Mouse (Mus musculus) stomach, postnatal 0 days (tissue): ENCODE data around the gene Appl2. TPM values are rescaled to one million over a fixed set of nuclear protein-coding genes. Genes with fewer than 3 reads are reported as not detected.

Source experiments
- ATAC-seq: fragments of 200-750 bp; cut with Nextera tagmentation; 2 replicates; pipeline ENCODE4 v1.8.0; 2017; ENCODE audit not compliant: low FRiP score, low TSS enrichment
- DNase-seq: peaks from one replicate; pipeline ENCODE4 v3.0.0-alpha.2; 2016; ENCODE audit warnings: low spot score
- H3K27ac ChIP-seq: fragments of 300-500 bp; sonication (generic); replicated peaks from 2 replicates; pipeline ENCODE4 v1.5.1; 2014; ENCODE audit warnings: mild to moderate bottlenecking, control low read depth
- H3K27me3 ChIP-seq: fragments of 300-500 bp; sonication (generic); 2 replicates; pipeline ENCODE4 v1.6.1; 2014; ENCODE audit warnings: low read length; ENCODE audit not compliant: control insufficient read depth, insufficient read depth
- H3K36me3 ChIP-seq: fragments of 300-500 bp; sonication (generic); 2 replicates; pipeline ENCODE4 v1.6.1; 2014; ENCODE audit warnings: low read length, mixed read lengths; ENCODE audit not compliant: control insufficient read depth, insufficient read depth
- H3K4me1 ChIP-seq: fragments of 300-500 bp; sonication (generic); replicated peaks from 2 replicates; pipeline ENCODE4 v1.6.1; 2014; ENCODE audit warnings: antibody characterized with exemption; ENCODE audit not compliant: control insufficient read depth, insufficient read depth
- H3K4me2 ChIP-seq: fragments of 300-500 bp; sonication (generic); replicated peaks from 2 replicates; pipeline ENCODE4 v1.6.1; 2014; ENCODE audit warnings: low read depth, mild to moderate bottlenecking, control low read depth, moderate library complexity
- H3K4me3 ChIP-seq: fragments of 300-500 bp; sonication (generic); 2 replicates; pipeline ENCODE4 v1.5.1; 2014; ENCODE audit warnings: low read depth, low read length, control low read depth
- H3K9ac ChIP-seq: fragments of 300-500 bp; sonication (generic); 2 replicates; pipeline ENCODE4 v1.6.1; 2014; ENCODE audit warnings: mild to moderate bottlenecking, low read length, control low read depth, mixed read lengths
- H3K9me3 ChIP-seq: fragments of 300-500 bp; sonication (generic); 2 replicates; pipeline ENCODE4 v1.6.1; 2016; ENCODE audit warnings: low read length; ENCODE audit not compliant: control insufficient read depth
- CTCF ChIP-seq: IDR thresholded peaks from 2 replicates; pipeline ENCODE4 v1.5.1; 2016; ENCODE audit warnings: antibody characterized with exemption, low read depth, mild to moderate bottlenecking, moderate library complexity
- EP300 ChIP-seq: optimal IDR thresholded peaks from 2 replicates; pipeline ENCODE3; 2016; ENCODE audit warnings: antibody characterized with exemption
- WGBS: fragments of 180-500 bp; shearing (Covaris S2); extraction: QIAGEN DNeasy Blood & Tissue Kit; methylation state at CpG from one replicate; pipeline ENCODE4 v1.1.7; 2014; 5-methylcytosine and 5-hydroxymethylcytosine counted together
- polyA plus RNA-seq: library from polyadenylated mRNA; unstranded; fragments of >200 nt; fragmentation: Nextera tagmentation; extraction: Ambion mirVana; gene quantifications from 2 replicates; pipeline ENCODE4 v1.2.1, GENCODE M21; 2015

The Appl2 gene
- polyA plus RNA-seq, 1 experiment from 2014 or later = 34.3 TPM

GRCm38 (mm10) chr10:83620350-83621055, 28.0 kb downstream of the Appl2 start:
- TF ChIP-seq EP300 (no peak), CTCF (no peak)
- H3K9me3 ChIP-seq = no peaks in the 10 kb centered on the region
- WGBS = 85% methylated on average over 24 of the region's 24 CpGs
- H3K4me3 ChIP-seq = no peak overlapping the region
- H3K4me2 ChIP-seq = no peak overlapping the region
- no peak overlapping the region for H3K9ac ChIP-seq
- peaks cover 4% of the 10 kb centered on the region; the same call in 1 of the 2 replicates for H3K36me3 ChIP-seq
- ATAC-seq = no peak
- no peak for DNase-seq
- no peaks in the 10 kb centered on the region for H3K4me1 ChIP-seq
- no peaks in the 10 kb centered on the region for H3K27me3 ChIP-seq
- H3K27ac ChIP-seq = no peak overlapping the region

GRCm38 (mm10) chr10:83618819-83619440, 29.6 kb downstream of the Appl2 start:
- no peak overlapping the region for H3K27ac ChIP-seq
- H3K9me3 ChIP-seq = no peaks in the 10 kb centered on the region
- H3K27me3 ChIP-seq = no peaks in the 10 kb centered on the region
- 72% methylated on average over 12 of the region's 12 CpGs for WGBS
- ATAC-seq (peak; percentile 27; the same call in 1 of the 2 replicates), DNase-seq (no peak)
- no peak overlapping the region for H3K4me3 ChIP-seq
- no peaks in the 10 kb centered on the region for H3K4me1 ChIP-seq
- peaks cover 4% of the 10 kb centered on the region; the same call in 1 of the 2 replicates for H3K36me3 ChIP-seq
- TF ChIP-seq CTCF (no peak), EP300 (no peak)
- H3K4me2 ChIP-seq = no peak overlapping the region
- no peak overlapping the region for H3K9ac ChIP-seq

- Histone ChIP-seq H3K9ac (no peak overlapping the region), H3K4me1 (no peaks in the 10 kb centered on the region), H3K36me3 (peaks cover 12% of the 10 kb centered on the region; the same call in 1 of the 2 replicates), H3K4me2 (no peak overlapping the region), H3K4me3 (no peak overlapping the region), H3K9me3 (no peaks in the 10 kb centered on the region), H3K27me3 (no peaks in the 10 kb centered on the region), H3K27ac (no peak overlapping the region)
- TF ChIP-seq CTCF (peak; percentile 72), EP300 (no peak)
- 62% methylated on average over 10 of the region's 10 CpGs for WGBS
- 0 out of 2 replicates have a peak, but pooled peaks have one; percentile 14 for ATAC-seq
- peak; percentile 54 for DNase-seq
Measured at GRCm38 (mm10) chr10:83617366-83617765, 31.2 kb downstream of the Appl2 start.

- TF ChIP-seq CTCF (no peak), EP300 (no peak)
- H3K36me3 ChIP-seq = peaks cover 10% of the 10 kb centered on the region; the same call in 1 of the 2 replicates
- no peaks in the 10 kb centered on the region for H3K4me1 ChIP-seq
- H3K4me2 ChIP-seq = no peak overlapping the region
- H3K4me3 ChIP-seq = no peak overlapping the region
- no peak overlapping the region for H3K9ac ChIP-seq
- H3K27me3 ChIP-seq = no peaks in the 10 kb centered on the region
- H3K27ac ChIP-seq = no peak overlapping the region
- H3K9me3 ChIP-seq = no peaks in the 10 kb centered on the region
- WGBS = 87% methylated on average over 14 of the region's 14 CpGs
- ATAC-seq = no peak
- no peak for DNase-seq
Measured at GRCm38 (mm10) chr10:83612648-83613215, 35.8 kb downstream of the Appl2 start.

- Histone ChIP-seq H3K27ac (no peak overlapping the region), H3K4me1 (no peaks in the 10 kb centered on the region), H3K27me3 (no peaks in the 10 kb centered on the region), H3K9ac (no peak overlapping the region), H3K9me3 (no peaks in the 10 kb centered on the region), H3K4me3 (no peak overlapping the region), H3K4me2 (no peak overlapping the region), H3K36me3 (peaks cover 13% of the 10 kb centered on the region; the same call in 1 of the 2 replicates)
- WGBS = 98% methylated on average over 5 of the region's 5 CpGs
- ATAC-seq (no peak), DNase-seq (no peak)
- TF ChIP-seq CTCF (no peak), EP300 (no peak)
Measured at GRCm38 (mm10) chr10:83611863-83612262, 36.7 kb downstream of the Appl2 start.

GRCm38 (mm10) chr10:83610518-83610917, 38.0 kb downstream of the Appl2 start:
- Histone ChIP-seq H3K27ac (no peak overlapping the region), H3K36me3 (peaks cover 13% of the 10 kb centered on the region; the same call in 1 of the 2 replicates), H3K9ac (no peak overlapping the region), H3K27me3 (no peaks in the 10 kb centered on the region), H3K9me3 (no peaks in the 10 kb centered on the region), H3K4me3 (no peak overlapping the region), H3K4me1 (no peaks in the 10 kb centered on the region), H3K4me2 (no peak overlapping the region)
- 93% methylated on average over 7 of the region's 7 CpGs for WGBS
- no peak for TF ChIP-seq EP300
- no peak for TF ChIP-seq CTCF
- no peak for DNase-seq
- no peak for ATAC-seq
